Mouse (Mus musculus) forebrain, embryonic 15.5 days (tissue): ENCODE measurements around the gene Myo5a. TPM values are rescaled to one million over a fixed set of nuclear protein-coding genes. Genes with fewer than 3 reads are reported as not detected.

Experiments
- ATAC-seq: fragments of 200-750 bp; cut with Nextera tagmentation; replicated peaks from 2 replicates; pipeline ENCODE4 v1.8.0; 2017; ENCODE audit warnings: mild to moderate bottlenecking, moderate TSS enrichment, moderate library complexity
- H3K27ac ChIP-seq: fragments of 300-500 bp; sonication (generic); replicated peaks from 2 replicates; pipeline ENCODE4 v1.5.1; 2015; ENCODE audit warnings: mild to moderate bottlenecking, inconsistent platforms
- H3K27me3 ChIP-seq: fragments of 300-500 bp; sonication (generic); 2 replicates; pipeline ENCODE4 v1.6.1; 2015; ENCODE audit warnings: inconsistent platforms
- H3K36me3 ChIP-seq: fragments of 300-500 bp; sonication (generic); 2 replicates; pipeline ENCODE4 v1.6.1; 2015; ENCODE audit warnings: mild to moderate bottlenecking, inconsistent platforms
- H3K4me1 ChIP-seq: fragments of 300-500 bp; sonication (generic); 2 replicates; pipeline ENCODE4 v1.6.1; 2015; ENCODE audit warnings: inconsistent platforms
- H3K4me2 ChIP-seq: fragments of 300-500 bp; sonication (generic); replicated peaks from 2 replicates; pipeline ENCODE4 v1.6.1; 2015; ENCODE audit warnings: mild to moderate bottlenecking, inconsistent platforms
- H3K4me3 ChIP-seq: fragments of 300-500 bp; sonication (generic); 2 replicates; pipeline ENCODE4 v1.5.1; 2015; ENCODE audit warnings: mild to moderate bottlenecking, inconsistent platforms
- H3K9ac ChIP-seq: fragments of 300-500 bp; sonication (generic); replicated peaks from 2 replicates; pipeline ENCODE4 v1.6.1; 2015; ENCODE audit warnings: mild to moderate bottlenecking, inconsistent platforms
- H3K9me3 ChIP-seq: fragments of 300-500 bp; sonication (generic); 2 replicates; pipeline ENCODE4 v1.6.1; 2016; ENCODE audit warnings: inconsistent platforms
- WGBS: fragments of 180-500 bp; shearing (Covaris S2); methylation state at CpG from one replicate; pipeline ENCODE4 v1.1.7; 2015; ENCODE audit warnings: mixed read lengths; 5-methylcytosine and 5-hydroxymethylcytosine counted together
- polyA plus RNA-seq: library from polyadenylated mRNA; unstranded; fragments of >200 nt; fragmentation: Nextera tagmentation; extraction: Ambion mirVana; gene quantifications from 2 replicates; pipeline ENCODE4 v1.2.1, GENCODE M21; 2015

Myo5a gene
- 33.5 and 33.6 TPM in 2 replicates for polyA plus RNA-seq

- Histone ChIP-seq H3K4me3 (peak within 1 kb of the TSS; percentile 71), H3K36me3 (no peaks in the 10 kb centered on the region), H3K27me3 (no peaks in the 10 kb centered on the region), H3K4me1 (peaks cover 27% of the 10 kb centered on the region), H3K27ac (peak within 1 kb of the TSS; percentile 97), H3K9ac (peak within 1 kb of the TSS; percentile 88), H3K4me2 (peak within 1 kb of the TSS; percentile 75), H3K9me3 (no peaks in the 10 kb centered on the region)
- ATAC-seq = no peak; the same call in 1 of the 2 replicates
- WGBS = 18% methylated on average over 23 of the region's 23 CpGs
Observed at GRCm38 (mm10) chr9:75070457-75071028, at the start of gene Myo5a. Gene Myo5a, plus strand, starts transcription at chr9:75071015.

DNA sequence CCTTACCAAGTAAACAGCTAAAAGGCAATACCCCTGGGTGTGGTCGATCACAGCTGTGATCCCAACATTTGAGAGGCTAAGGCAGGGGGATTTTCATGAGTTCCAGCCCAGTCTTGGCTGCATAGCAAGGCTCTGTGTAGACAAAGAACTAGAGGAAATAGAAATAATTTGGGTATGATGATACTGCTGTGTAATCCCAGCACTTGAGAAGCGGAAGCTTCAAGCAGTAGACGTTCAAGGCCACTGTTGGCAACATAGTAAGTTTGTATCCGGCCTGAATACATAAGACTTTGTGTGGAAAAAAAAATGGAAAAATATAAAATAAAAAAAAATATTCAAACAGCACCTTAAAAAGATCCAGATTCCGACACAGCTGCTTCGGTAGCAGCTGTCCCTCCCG lies 48.3 kb upstream of the Myo5a start:
- H3K9me3 ChIP-seq = no peaks in the 10 kb centered on the region
- H3K9ac ChIP-seq = no peak overlapping the region
- H3K4me3 ChIP-seq = no peak overlapping the region
- H3K4me2 ChIP-seq = no peak overlapping the region
- H3K4me1 ChIP-seq = no peaks in the 10 kb centered on the region
- no peak for ATAC-seq
- peaks cover 58% of the 10 kb centered on the region for H3K36me3 ChIP-seq
- H3K27me3 ChIP-seq = no peaks in the 10 kb centered on the region
- no peak overlapping the region for H3K27ac ChIP-seq
- WGBS = 92% methylated on average over 7 of the region's 7 CpGs

DNA sequence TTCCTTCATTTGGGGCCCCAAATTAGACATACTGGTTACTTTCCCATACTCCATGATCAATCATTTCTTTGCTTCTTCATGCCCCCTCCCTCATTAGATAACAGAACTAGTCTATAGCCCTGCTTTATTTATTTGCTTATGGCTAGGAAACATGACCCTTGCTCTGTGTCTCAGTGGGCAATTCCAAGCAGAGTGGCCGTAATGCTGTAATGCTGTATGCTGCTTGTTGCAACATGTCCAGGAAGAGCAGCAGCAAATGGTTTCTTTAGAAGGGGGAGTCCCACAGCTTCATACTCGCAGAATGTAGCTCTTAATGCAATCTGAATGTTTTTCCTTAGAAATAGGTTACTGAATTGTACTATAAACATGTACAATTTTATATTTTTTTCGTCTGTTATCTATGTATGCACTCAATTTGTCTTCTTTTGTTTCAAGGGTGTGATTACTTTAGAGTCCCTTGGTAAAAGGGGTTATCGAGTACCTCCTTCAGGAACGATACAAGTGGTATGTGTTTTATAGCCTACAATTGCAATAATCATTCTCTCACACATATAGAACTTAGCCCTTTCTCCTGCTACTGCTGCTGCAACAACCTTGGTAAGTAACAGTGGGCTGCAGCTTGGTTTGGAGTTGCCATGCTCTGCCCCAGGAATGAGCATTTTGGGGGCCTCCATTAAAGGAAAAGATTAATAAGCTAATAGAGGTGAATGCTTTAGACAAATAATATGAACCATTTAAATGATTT lies 47.5 kb upstream of the Myo5a start:
- Histone ChIP-seq H3K27me3 (no peaks in the 10 kb centered on the region), H3K9ac (no peak overlapping the region), H3K4me2 (no peak overlapping the region), H3K4me1 (no peaks in the 10 kb centered on the region), H3K4me3 (no peak overlapping the region), H3K36me3 (peaks cover 58% of the 10 kb centered on the region), H3K9me3 (no peaks in the 10 kb centered on the region), H3K27ac (no peak overlapping the region)
- ATAC-seq = no peak
- 84% methylated on average over 5 of the region's 5 CpGs for WGBS

- H3K36me3 ChIP-seq = peaks cover 54% of the 10 kb centered on the region
- H3K27ac ChIP-seq = no peak overlapping the region
- H3K27me3 ChIP-seq = no peaks in the 10 kb centered on the region
- WGBS = 78% methylated on average over 7 of the region's 7 CpGs
- H3K9me3 ChIP-seq = no peaks in the 10 kb centered on the region
- no peak overlapping the region for H3K9ac ChIP-seq
- no peak overlapping the region for H3K4me3 ChIP-seq
- H3K4me1 ChIP-seq = no peaks in the 10 kb centered on the region
- no peak overlapping the region for H3K4me2 ChIP-seq
- ATAC-seq = no peak
Observed at GRCm38 (mm10) chr9:75024089-75024488, 46.7 kb upstream of the Myo5a start.

DNA sequence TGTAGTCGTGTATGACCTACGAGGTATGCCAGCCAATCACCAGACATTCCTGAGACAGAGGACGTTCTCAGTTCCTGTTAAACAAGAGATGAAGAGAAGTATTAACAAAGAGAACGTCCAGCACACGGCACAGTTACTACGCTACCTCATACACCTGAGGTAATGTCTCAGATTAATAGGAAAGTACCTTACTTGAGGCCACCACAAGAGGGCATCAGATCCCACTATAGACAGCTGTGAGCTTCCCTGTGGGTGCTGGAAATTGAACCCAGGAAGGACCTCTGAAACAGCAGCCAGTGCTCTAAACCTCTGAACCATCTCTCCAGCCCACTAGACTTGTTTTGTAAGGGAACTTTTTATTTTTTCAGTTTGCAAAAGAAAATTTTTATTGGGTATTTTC lies 45.1 kb upstream of the Myo5a start:
- Histone ChIP-seq H3K4me2 (no peak overlapping the region), H3K4me3 (no peak overlapping the region), H3K27me3 (no peaks in the 10 kb centered on the region), H3K36me3 (peaks cover 39% of the 10 kb centered on the region), H3K27ac (no peak overlapping the region), H3K9me3 (no peaks in the 10 kb centered on the region), H3K4me1 (no peaks in the 10 kb centered on the region), H3K9ac (no peak overlapping the region)
- no peak for ATAC-seq
- WGBS = 63% methylated on average over 6 of the region's 6 CpGs

- no peaks in the 10 kb centered on the region for H3K9me3 ChIP-seq
- H3K9ac ChIP-seq = no peak overlapping the region
- ATAC-seq = no peak
- H3K4me2 ChIP-seq = no peak overlapping the region
- no peak overlapping the region for H3K4me3 ChIP-seq
- 89% methylated on average over 1 of the region's 1 CpGs for WGBS
- peaks cover 2% of the 10 kb centered on the region; the same call in 1 of the 2 replicates for H3K4me1 ChIP-seq
- H3K27me3 ChIP-seq = no peaks in the 10 kb centered on the region
- H3K27ac ChIP-seq = no peak overlapping the region
- peaks cover 15% of the 10 kb centered on the region for H3K36me3 ChIP-seq
Observed at GRCm38 (mm10) chr9:75032408-75032807, 38.4 kb upstream of the Myo5a start.

DNA sequence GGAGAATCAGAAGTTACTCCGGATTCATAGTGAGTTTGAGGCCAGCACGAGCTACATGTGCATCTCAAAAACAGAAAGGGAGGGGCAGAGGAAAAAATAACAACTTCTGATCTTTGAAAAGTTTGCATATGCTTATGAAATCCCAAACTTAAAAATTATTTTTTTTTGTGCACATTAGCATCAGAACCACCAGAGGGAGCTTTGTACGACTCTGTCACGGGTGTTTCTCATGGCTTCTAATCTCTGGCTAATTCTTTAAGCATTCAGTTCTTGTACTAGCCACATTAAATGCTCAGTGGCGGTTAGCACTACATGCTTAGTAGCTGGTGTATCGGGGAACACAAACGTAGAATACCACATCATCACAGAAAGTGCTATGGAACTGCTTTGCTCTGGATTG lies 37.7 kb upstream of the Myo5a start:
- Histone ChIP-seq H3K9me3 (no peaks in the 10 kb centered on the region), H3K36me3 (peaks cover 10% of the 10 kb centered on the region; the same call in 1 of the 2 replicates), H3K27ac (no peak overlapping the region), H3K27me3 (no peaks in the 10 kb centered on the region), H3K4me1 (peaks cover 2% of the 10 kb centered on the region; the same call in 1 of the 2 replicates), H3K9ac (no peak overlapping the region), H3K4me2 (no peak overlapping the region), H3K4me3 (no peak overlapping the region)
- WGBS = 44% methylated on average over 7 of the region's 7 CpGs
- ATAC-seq = no peak

DNA sequence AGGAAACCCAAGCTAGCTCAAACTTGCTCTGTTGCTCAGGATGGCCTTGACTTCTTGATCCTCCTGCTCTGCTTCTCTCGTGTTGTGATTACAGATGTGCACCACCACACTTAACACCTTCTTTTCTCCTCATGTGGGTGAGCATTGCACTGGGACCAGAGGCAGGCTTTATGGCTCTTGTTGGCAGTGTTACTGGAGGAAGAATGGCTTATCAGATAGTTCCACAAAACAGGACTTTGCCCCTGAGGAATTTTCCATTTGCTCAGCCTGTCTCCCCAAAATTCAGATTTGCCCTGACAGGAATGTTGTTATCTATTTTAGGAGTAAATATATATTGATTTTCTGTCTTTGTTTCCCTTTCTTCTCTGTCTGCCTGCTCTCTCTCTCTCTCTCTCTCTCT lies 36.1 kb upstream of the Myo5a start:
- Histone ChIP-seq H3K9me3 (no peaks in the 10 kb centered on the region), H3K36me3 (peaks cover 6% of the 10 kb centered on the region; the same call in 1 of the 2 replicates), H3K4me1 (peaks cover 15% of the 10 kb centered on the region), H3K4me2 (no peak overlapping the region), H3K27me3 (no peaks in the 10 kb centered on the region), H3K27ac (no peak overlapping the region), H3K9ac (no peak overlapping the region), H3K4me3 (no peak overlapping the region)
- WGBS = 53% methylated on average over 1 of the region's 1 CpGs
- no peak for ATAC-seq

DNA sequence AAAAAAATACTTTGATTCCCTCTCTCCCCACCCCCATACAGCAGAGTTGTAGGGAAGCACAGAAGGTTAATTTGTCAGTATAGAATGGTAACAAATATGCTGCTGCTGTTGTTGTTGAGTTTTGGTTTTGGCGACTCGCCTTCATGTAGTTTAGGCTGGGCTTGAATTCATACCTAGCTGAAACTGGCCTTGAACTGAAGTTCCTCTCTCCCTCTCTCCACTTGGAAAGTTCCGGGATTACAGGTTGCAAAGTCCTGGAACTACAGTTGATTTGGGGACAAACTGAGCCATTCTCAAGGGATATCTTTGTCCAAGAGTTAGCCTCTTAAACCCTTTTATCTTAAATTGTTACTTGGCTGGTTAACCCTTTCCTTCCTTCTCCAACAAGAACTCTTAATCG lies 34.9 kb upstream of the Myo5a start:
- no peak overlapping the region for H3K4me2 ChIP-seq
- 78% methylated on average over 4 of the region's 4 CpGs for WGBS

DNA sequence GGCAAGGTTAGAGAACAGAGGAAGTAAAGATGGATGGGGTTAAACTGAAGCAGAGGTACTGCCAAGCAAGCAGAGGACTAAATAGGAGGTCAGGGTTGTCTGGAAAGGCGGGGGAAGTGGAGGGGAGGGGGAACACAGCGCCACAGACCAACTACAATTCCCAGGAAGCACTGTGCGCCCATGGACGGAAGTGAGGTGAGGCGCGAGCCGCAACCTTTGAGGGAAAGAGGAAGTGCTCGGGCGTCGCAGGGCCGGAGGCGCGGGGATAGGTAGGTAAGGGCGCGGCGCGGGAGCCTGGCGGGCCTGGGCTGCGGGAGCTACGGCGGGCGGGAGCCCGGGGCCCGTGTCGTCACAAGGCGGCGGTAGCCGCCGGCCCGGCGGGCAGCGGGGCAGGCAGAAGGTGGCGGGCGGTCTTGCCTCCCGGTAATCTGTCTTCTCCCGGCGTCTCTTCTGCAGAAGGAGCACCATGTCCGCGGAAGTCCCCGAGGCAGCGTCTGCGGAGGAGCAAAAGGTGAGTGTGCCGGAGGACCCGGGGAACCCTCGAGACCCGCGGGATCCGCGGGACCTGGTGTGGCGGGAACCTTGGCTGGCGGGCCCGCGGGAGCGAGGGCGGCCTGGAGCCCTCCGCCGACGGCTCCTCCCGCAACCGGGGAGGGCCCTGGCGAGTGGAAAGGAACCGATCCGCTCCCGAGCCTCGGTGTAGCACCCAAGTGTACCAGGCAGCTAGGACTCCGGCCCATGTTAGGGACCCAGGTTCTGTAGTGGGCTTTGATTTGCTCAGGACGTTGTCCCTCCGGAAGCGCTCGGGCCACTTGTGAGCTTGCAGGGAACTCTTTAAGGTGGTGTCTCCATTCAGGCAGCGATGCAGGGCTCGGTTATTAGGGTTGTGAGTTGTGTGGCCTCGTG lies 33.1 kb upstream of the Myo5a start, which contains the start of gene Arpp19:
TSS of gene Arpp19 (plus strand) at position 164 of the 906 bp plus-strand sequence.
- Histone ChIP-seq H3K9me3 (no peaks in the 10 kb centered on the region), H3K27me3 (no peaks in the 10 kb centered on the region), H3K36me3 (no peaks in the 10 kb centered on the region), H3K4me3 (peak within 1 kb of the TSS; percentile 96), H3K9ac (peak within 1 kb of the TSS; percentile 92), H3K4me1 (peaks cover 21% of the 10 kb centered on the region), H3K4me2 (peak within 1 kb of the TSS; percentile 67), H3K27ac (peak within 1 kb of the TSS; percentile 83)
- WGBS = under 1% methylated on average over 71 of the region's 73 CpGs
- peak; percentile 98 for ATAC-seq

More for the DNA sequence above, 34.9 kb upstream of the Myo5a start:
- no peak overlapping the region for H3K9ac ChIP-seq
- H3K36me3 ChIP-seq = peaks cover 6% of the 10 kb centered on the region; the same call in 1 of the 2 replicates
- no peaks in the 10 kb centered on the region for H3K9me3 ChIP-seq
- H3K4me1 ChIP-seq = peaks cover 21% of the 10 kb centered on the region
- ATAC-seq = no peak
- H3K27ac ChIP-seq = no peak overlapping the region
- H3K4me3 ChIP-seq = no peak overlapping the region
- no peaks in the 10 kb centered on the region for H3K27me3 ChIP-seq

GRCm38 (mm10) chr9:75038357-75038688 lies 32.5 kb upstream of the Myo5a start:
- no peak for ATAC-seq
- H3K9ac ChIP-seq = peak overlapping the region; percentile 92
- no peaks in the 10 kb centered on the region; the same call in 1 of the 2 replicates for H3K36me3 ChIP-seq
- WGBS = under 1% methylated on average over 10 of the region's 10 CpGs
- peak overlapping the region; percentile 96 for H3K4me3 ChIP-seq
- peak overlapping the region; percentile 83; the same call in 1 of the 2 replicates for H3K27ac ChIP-seq
- H3K4me2 ChIP-seq = peak overlapping the region; percentile 67
- H3K27me3 ChIP-seq = no peaks in the 10 kb centered on the region
- no peaks in the 10 kb centered on the region for H3K9me3 ChIP-seq
- peaks cover 21% of the 10 kb centered on the region for H3K4me1 ChIP-seq

DNA sequence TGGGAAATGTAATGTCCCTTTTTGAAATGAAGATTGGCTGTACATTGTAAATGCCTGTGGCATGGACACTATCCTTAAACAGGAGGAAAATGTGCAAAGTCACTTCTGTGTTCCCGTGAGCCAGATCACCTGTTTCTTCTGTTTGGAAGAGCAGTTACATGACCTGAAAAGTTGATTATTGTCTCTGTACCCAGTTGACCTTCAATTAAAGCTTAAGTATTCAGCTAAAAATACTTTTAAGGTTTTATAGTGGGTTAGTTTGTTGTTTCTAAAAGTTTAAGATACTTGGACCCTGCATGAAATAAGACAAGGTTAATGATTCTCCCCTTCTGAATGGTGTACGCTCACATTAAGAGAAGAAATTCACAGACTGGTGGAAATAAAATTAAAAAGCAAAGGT lies 30.2 kb upstream of the Myo5a start:
- H3K9ac ChIP-seq = no peak overlapping the region
- no peaks in the 10 kb centered on the region for H3K9me3 ChIP-seq
- 91% methylated on average over 2 of the region's 2 CpGs for WGBS
- H3K36me3 ChIP-seq = peaks cover 4% of the 10 kb centered on the region; the same call in 1 of the 2 replicates
- peaks cover 21% of the 10 kb centered on the region for H3K4me1 ChIP-seq
- H3K4me2 ChIP-seq = no peak overlapping the region
- H3K27ac ChIP-seq = no peak overlapping the region
- H3K27me3 ChIP-seq = no peaks in the 10 kb centered on the region
- no peak for ATAC-seq
- no peak overlapping the region for H3K4me3 ChIP-seq
